Mouse (Mus musculus): ENCODE measurements at regions not wholly inside any gene's neighbourhood (a gene's known extent, or its start where the extent isn't known, plus 50 kb on each side); places are given as distances from the start of the nearest gene placed in this dataset.

DNA sequence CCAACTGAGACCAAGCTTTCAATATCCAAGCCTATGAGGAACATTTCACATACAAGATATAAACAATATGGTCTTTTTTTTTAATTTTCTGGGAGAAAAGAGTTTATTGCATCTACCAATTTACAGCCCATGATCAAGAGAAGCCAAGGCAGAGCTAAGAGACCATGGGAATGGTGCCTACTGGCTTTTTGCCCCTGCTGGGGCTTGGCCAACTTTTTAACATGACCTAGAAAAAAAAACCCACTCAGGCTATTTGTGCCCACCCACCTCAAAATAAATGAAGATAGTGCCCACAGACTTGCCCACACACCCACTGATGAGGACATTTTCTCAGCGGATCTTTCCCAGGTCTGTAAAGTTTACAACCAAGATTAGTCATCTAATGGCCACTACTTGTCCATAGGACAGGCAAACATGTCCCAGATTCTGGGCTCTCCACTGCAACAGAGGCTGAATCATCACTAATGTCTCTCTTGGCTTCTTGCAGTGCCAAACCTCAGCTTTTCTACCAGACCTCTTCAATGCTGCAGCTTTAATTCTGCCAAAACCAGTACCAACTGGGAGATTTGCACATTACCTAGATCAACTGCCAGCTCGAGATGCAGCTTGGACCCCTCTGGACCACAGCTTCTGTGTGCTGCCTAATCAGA is 79.6 kb upstream of the Tmc3 start:
- TF ChIP-seq CTCF (IDR thresholded peaks at IDR 0.05; ENCODE audit: low read depth) = no peak
- TF ChIP-seq EP300 (IDR thresholded peaks at IDR 0.05; ENCODE audit: low read depth) = no peak
